Mouse (Mus musculus) heart, embryonic 13.5 days (tissue): ENCODE measurements at regions not wholly inside any gene's neighbourhood (a gene's known extent, or its start where the extent isn't known, plus 50 kb on each side); places are given as distances from the start of the nearest gene placed in this dataset.

Source experiments
- ATAC-seq: fragments of 200-750 bp; cut with Nextera tagmentation; 2 replicates; pipeline ENCODE4 v1.8.0; 2017; ENCODE audit warnings: moderate TSS enrichment; ENCODE audit not compliant: insufficient number of reproducible peaks, low FRiP score, low TSS enrichment; ENCODE audit errors: extremely low read depth
- H3K27ac ChIP-seq: fragments of 300-500 bp; sonication (generic); replicated peaks from 2 replicates; pipeline ENCODE4 v1.5.1; 2015; ENCODE audit warnings: moderate library complexity, mild to moderate bottlenecking, inconsistent platforms
- H3K27me3 ChIP-seq: fragments of 300-500 bp; sonication (generic); replicated peaks from 2 replicates; pipeline ENCODE4 v1.6.1; 2015; ENCODE audit warnings: mild to moderate bottlenecking, inconsistent platforms
- H3K36me3 ChIP-seq: fragments of 300-500 bp; sonication (generic); 2 replicates; pipeline ENCODE4 v1.6.1; 2015; ENCODE audit warnings: mild to moderate bottlenecking, inconsistent platforms
- H3K4me1 ChIP-seq: fragments of 300-500 bp; sonication (generic); 2 replicates; pipeline ENCODE4 v1.6.1; 2015; ENCODE audit warnings: inconsistent platforms
- H3K4me2 ChIP-seq: fragments of 300-500 bp; sonication (generic); 2 replicates; pipeline ENCODE4 v1.6.1; 2015; ENCODE audit warnings: inconsistent platforms, mild to moderate bottlenecking, moderate library complexity
- H3K4me3 ChIP-seq: fragments of 300-500 bp; sonication (generic); 2 replicates; pipeline ENCODE4 v1.5.1; 2015; ENCODE audit warnings: moderate library complexity, mild to moderate bottlenecking, inconsistent platforms
- H3K9ac ChIP-seq: fragments of 300-500 bp; sonication (generic); 2 replicates; pipeline ENCODE4 v1.6.1; 2015; ENCODE audit warnings: inconsistent platforms, mild to moderate bottlenecking, moderate library complexity
- H3K9me3 ChIP-seq: fragments of 300-500 bp; sonication (generic); 2 replicates; pipeline ENCODE4 v1.6.1; 2016; ENCODE audit warnings: inconsistent platforms
- WGBS: fragments of 180-500 bp; shearing (Covaris S2); methylation state at CpG from one replicate; pipeline ENCODE4 v1.1.7; 2015; ENCODE audit warnings: mixed read lengths; 5-methylcytosine and 5-hydroxymethylcytosine counted together

GRCm38 (mm10) chr14:120849159-120849558 is 61.9 kb upstream of the Ipo5 start:
- Histone ChIP-seq H3K9me3 (no peaks in the 10 kb centered on the region), H3K27ac (no peak overlapping the region), H3K4me2 (no peak overlapping the region), H3K36me3 (no peaks in the 10 kb centered on the region), H3K4me1 (peaks cover 38% of the 10 kb centered on the region), H3K27me3 (no peaks in the 10 kb centered on the region), H3K4me3 (no peak overlapping the region), H3K9ac (no peak overlapping the region)
- ATAC-seq = no peak
- 76% methylated on average over 10 of the region's 10 CpGs for WGBS

GRCm38 (mm10) chr14:120853643-120854042 is 57.4 kb upstream of the Ipo5 start:
- H3K4me2 ChIP-seq = no peak overlapping the region
- H3K36me3 ChIP-seq = no peaks in the 10 kb centered on the region
- no peak overlapping the region for H3K27ac ChIP-seq
- WGBS = 73% methylated on average over 5 of the region's 5 CpGs
- peaks cover 7% of the 10 kb centered on the region; the same call in 1 of the 2 replicates for H3K4me1 ChIP-seq
- H3K9ac ChIP-seq = no peak overlapping the region
- H3K9me3 ChIP-seq = peaks cover 8% of the 10 kb centered on the region; the same call in 1 of the 2 replicates
- ATAC-seq = no peak
- H3K27me3 ChIP-seq = no peaks in the 10 kb centered on the region
- H3K4me3 ChIP-seq = no peak overlapping the region

GRCm38 (mm10) chr14:120854559-120854958 is 56.5 kb upstream of the Ipo5 start:
- no peak overlapping the region for H3K9ac ChIP-seq
- H3K9me3 ChIP-seq = peaks cover 15% of the 10 kb centered on the region
- H3K36me3 ChIP-seq = no peaks in the 10 kb centered on the region
- no peak overlapping the region for H3K4me2 ChIP-seq
- no peak overlapping the region for H3K27ac ChIP-seq
- H3K27me3 ChIP-seq = no peaks in the 10 kb centered on the region
- no peak for ATAC-seq
- 64% methylated on average over 7 of the region's 7 CpGs for WGBS
- H3K4me1 ChIP-seq = peaks cover 6% of the 10 kb centered on the region; the same call in 1 of the 2 replicates
- no peak overlapping the region for H3K4me3 ChIP-seq

GRCm38 (mm10) chr14:120855181-120855580 is 55.8 kb upstream of the Ipo5 start:
- Histone ChIP-seq H3K4me1 (peaks cover 5% of the 10 kb centered on the region; the same call in 1 of the 2 replicates), H3K27ac (no peak overlapping the region)
- 87% methylated on average over 13 of the region's 13 CpGs for WGBS

More at GRCm38 (mm10) chr14:120855181-120855580, 55.8 kb upstream of the Ipo5 start:
- Histone ChIP-seq H3K9me3 (peaks cover 15% of the 10 kb centered on the region), H3K4me2 (no peak overlapping the region), H3K27me3 (no peaks in the 10 kb centered on the region), H3K4me3 (no peak overlapping the region), H3K36me3 (no peaks in the 10 kb centered on the region), H3K9ac (no peak overlapping the region)
- no peak for ATAC-seq
